Mouse (Mus musculus) liver, embryonic 14.5 days (tissue): ENCODE measurements at regions not wholly inside any gene's neighbourhood (a gene's known extent, or its start where the extent isn't known, plus 50 kb on each side); places are given as distances from the start of the nearest gene placed in this dataset.

Experiments
- ATAC-seq: fragments of 200-750 bp; cut with Nextera tagmentation; 2 replicates; pipeline ENCODE4 v1.8.0; 2017; ENCODE audit warnings: moderate number of reproducible peaks, mild to moderate bottlenecking, moderate library complexity; ENCODE audit not compliant: insufficient read depth
- DNase-seq, 3 experiments: peaks; one replicate each; pipeline ENCODE4 v3.0.0-alpha.2; 2012 to 2013; ENCODE audit warnings: low read depth in 3 of 3, low spot score in 3 of 3
- H3K27ac ChIP-seq: fragments of 300-500 bp; sonication (generic); 2 replicates; pipeline ENCODE4 v1.5.1; 2014; ENCODE audit warnings: moderate library complexity, mild to moderate bottlenecking, control low read depth, inconsistent platforms
- H3K27me3 ChIP-seq: fragments of 300-500 bp; sonication (generic); 2 replicates; pipeline ENCODE4 v1.6.1; 2014; ENCODE audit warnings: mild to moderate bottlenecking, low read length, moderate library complexity; ENCODE audit not compliant: control insufficient read depth, insufficient read depth
- H3K36me3 ChIP-seq: fragments of 300-500 bp; sonication (generic); replicated peaks from 2 replicates; pipeline ENCODE4 v1.6.1; 2014; ENCODE audit warnings: low read depth; ENCODE audit not compliant: control insufficient read depth, insufficient read depth
- H3K4me1 ChIP-seq, 2 experiments: fragments of 200-500 bp in 1 of 2; fragments of 300-500 bp in 1 of 2; sonication (generic) in 1 of 2; replicated peaks; 2 replicates each; pipeline ENCODE4 v1.6.1; 2012 to 2014; ENCODE audit warnings: antibody characterized with exemption in 1 of 2, inconsistent platforms in 1 of 2, low read length in 1 of 2; ENCODE audit not compliant: control insufficient read depth in 2 of 2, insufficient read depth in 2 of 2
- H3K4me2 ChIP-seq: fragments of 300-500 bp; sonication (generic); 2 replicates; pipeline ENCODE4 v1.6.1; 2014; ENCODE audit warnings: low read depth, mild to moderate bottlenecking, control low read depth, moderate library complexity
- H3K4me3 ChIP-seq, 2 experiments: fragments of 200-500 bp in 1 of 2; fragments of 300-500 bp in 1 of 2; sonication (generic) in 1 of 2; 2 replicates each; pipeline ENCODE4 v1.5.1; 2012 to 2014; ENCODE audit warnings: low read depth in 2 of 2, low read length in 2 of 2, mild to moderate bottlenecking in 2 of 2, control low read depth in 1 of 2, inconsistent platforms in 1 of 2, moderate library complexity in 1 of 2; ENCODE audit not compliant: insufficient read depth in 1 of 2
- H3K9ac ChIP-seq: fragments of 300-500 bp; sonication (generic); replicated peaks from 2 replicates; pipeline ENCODE4 v1.6.1; 2014; ENCODE audit warnings: mild to moderate bottlenecking, control low read depth, moderate library complexity
- H3K9me3 ChIP-seq: fragments of 300-500 bp; sonication (generic); 2 replicates; pipeline ENCODE4 v1.6.1; 2016; ENCODE audit warnings: low read length, mixed read lengths; ENCODE audit not compliant: control insufficient read depth
- CTCF ChIP-seq: IDR thresholded peaks from 2 replicates; pipeline ENCODE4 v1.5.1; 2016; ENCODE audit warnings: antibody characterized with exemption, low read depth, control low read depth
- EP300 ChIP-seq: IDR thresholded peaks from 2 replicates; pipeline ENCODE4 v1.6.1; 2016; ENCODE audit warnings: antibody characterized with exemption, low read depth
- WGBS: fragments of 180-500 bp; shearing (Covaris S2); extraction: QIAGEN DNeasy Blood & Tissue Kit; methylation state at CpG from one replicate; pipeline ENCODE4 v1.1.7; 2014; ENCODE audit not compliant: insufficient replicate concordance; 5-methylcytosine and 5-hydroxymethylcytosine counted together

DNA sequence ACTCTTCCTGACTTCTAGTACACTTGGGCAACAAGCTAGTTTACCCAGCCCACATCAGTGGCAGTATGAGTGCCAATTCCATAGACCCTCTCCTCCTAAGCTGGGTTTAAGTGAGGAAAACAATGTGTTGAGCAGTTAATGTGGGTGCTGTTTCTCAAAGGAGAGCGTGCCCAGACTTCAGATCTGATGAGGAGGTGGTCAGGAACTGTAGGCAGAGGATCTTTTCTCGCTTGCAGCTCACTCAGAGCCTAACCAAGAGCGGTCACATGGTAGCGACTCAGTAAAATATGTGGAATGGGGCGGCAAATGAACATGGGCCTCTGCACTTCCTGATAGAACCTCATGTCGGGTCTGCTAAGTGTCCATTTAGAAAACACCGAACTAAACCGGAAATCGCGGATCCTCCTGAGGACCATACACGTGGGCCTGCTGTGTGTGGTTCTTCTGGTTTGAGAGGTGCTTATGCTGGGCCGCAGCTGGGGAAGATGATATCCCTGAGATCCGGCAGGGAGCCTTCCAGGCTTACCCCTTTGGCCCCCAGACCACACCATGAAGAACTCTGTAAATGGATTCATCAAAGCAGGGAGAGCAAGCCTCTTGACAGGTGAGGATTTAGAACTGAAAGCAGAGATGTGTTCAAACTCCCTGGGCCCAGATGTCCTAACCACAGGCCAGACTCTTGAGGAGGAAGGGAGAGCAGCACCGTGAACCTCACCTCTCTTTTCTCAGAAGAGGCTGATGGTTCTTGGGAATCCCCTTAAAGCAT, 153.1 kb downstream of the Zfp36l1 start:
- DNase-seq = no peak
- no peak overlapping the region for H3K27ac ChIP-seq
- H3K4me3 ChIP-seq = no peak overlapping the region
- TF ChIP-seq CTCF (no peak), EP300 (no peak)
- H3K36me3 ChIP-seq = no peaks in the 10 kb centered on the region
- no peak overlapping the region for H3K9ac ChIP-seq
- no peaks in the 10 kb centered on the region for H3K27me3 ChIP-seq
- no peak for ATAC-seq
- H3K4me1 ChIP-seq = 0 out of 4 replicates have a peak, but pooled peaks cover 0 to under 1% of the 10 kb centered on the region in 2 experiments
- 71% methylated on average over 14 of the region's 14 CpGs for WGBS
- no peak overlapping the region for H3K4me2 ChIP-seq
- H3K9me3 ChIP-seq = no peaks in the 10 kb centered on the region

DNA sequence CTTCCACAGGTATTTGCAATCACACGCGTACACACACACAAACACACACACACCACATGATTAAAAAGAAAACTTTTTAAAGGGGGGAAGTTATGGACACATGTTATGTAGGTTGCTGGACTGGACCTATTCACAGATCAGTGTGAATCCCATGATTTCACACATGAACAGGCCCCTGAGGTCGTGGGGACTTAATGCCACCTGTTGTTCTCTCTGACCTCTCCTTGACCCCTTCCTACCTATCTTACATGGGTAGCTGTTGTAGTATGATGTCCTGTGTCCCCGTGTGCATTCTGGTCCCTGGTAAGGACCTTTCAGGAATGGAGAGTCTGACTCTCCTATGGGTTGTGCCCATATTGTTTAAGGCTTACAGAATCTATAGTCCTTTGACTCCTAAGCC, 155.6 kb downstream of the Zfp36l1 start:
- no peaks in the 10 kb centered on the region for H3K27me3 ChIP-seq
- ATAC-seq (no peak), DNase-seq (no peak)
- no peak overlapping the region for H3K4me3 ChIP-seq
- no peak overlapping the region for H3K4me2 ChIP-seq
- H3K4me1 ChIP-seq = no peaks in the 10 kb centered on the region
- H3K9me3 ChIP-seq = no peaks in the 10 kb centered on the region
- no peak overlapping the region for H3K9ac ChIP-seq
- TF ChIP-seq CTCF (no peak), EP300 (no peak)
- WGBS = 62% methylated on average over 4 of the region's 4 CpGs
- H3K36me3 ChIP-seq = no peaks in the 10 kb centered on the region
- H3K27ac ChIP-seq = no peak overlapping the region

DNA sequence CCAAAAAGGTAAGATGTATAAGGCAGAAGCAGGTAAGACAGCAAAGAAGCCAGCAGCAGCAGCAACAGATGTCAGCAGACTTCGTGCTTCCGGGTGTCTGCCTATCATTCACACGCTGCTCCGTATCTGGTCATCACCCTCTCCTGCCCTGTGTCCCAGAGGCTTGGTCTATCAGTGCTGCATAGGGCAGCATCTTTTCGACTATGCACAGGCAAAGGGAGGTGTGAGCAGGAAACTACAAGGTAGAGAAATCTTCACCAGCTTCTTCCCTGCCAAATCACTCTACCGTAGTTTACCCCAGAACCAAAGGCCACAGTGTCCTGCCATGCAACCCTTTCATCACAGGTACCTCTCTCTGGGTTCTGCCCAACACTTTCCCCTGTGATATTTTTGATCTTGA, 156.5 kb downstream of the Zfp36l1 start:
- DNase-seq (no peak), ATAC-seq (no peak)
- Histone ChIP-seq H3K4me2 (no peak overlapping the region), H3K27me3 (no peaks in the 10 kb centered on the region), H3K9ac (no peak overlapping the region), H3K4me3 (no peak overlapping the region), H3K36me3 (no peaks in the 10 kb centered on the region), H3K27ac (no peak overlapping the region), H3K9me3 (no peaks in the 10 kb centered on the region), H3K4me1 (no peaks in the 10 kb centered on the region; a peak in 1 of 4 replicates)
- no peak for TF ChIP-seq CTCF
- TF ChIP-seq EP300 = no peak
- WGBS = 68% methylated on average over 6 of the region's 6 CpGs

DNA sequence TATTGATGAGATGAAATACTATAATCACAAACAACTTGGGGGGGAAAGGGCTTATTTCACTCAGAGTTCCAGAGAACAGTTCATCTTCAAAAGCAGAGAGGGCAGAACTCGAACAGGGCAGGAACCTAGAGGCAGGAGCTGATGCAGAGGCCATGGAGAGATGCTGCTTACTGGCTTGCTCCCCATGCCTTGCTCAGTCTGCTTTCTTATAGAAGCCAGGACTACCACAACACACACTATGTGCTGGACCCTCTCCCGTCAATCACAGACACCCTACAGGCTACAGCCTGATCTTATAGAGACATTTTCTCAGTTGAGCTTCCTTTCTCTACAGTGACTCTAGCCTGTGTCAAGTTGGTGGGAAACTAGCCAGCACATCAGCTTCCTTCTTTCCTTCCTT, 157.3 kb downstream of the Zfp36l1 start:
- H3K4me1 ChIP-seq = no peaks in the 10 kb centered on the region; a peak in 1 of 4 replicates
- H3K9ac ChIP-seq = no peak overlapping the region
- H3K27me3 ChIP-seq = no peaks in the 10 kb centered on the region
- DNase-seq (no peak), ATAC-seq (no peak)
- TF ChIP-seq EP300 (no peak), CTCF (no peak)
- H3K27ac ChIP-seq = no peak overlapping the region
- H3K4me2 ChIP-seq = no peak overlapping the region
- H3K36me3 ChIP-seq = no peaks in the 10 kb centered on the region
- 63% methylated on average over 2 of the region's 2 CpGs for WGBS
- no peak overlapping the region for H3K4me3 ChIP-seq
- no peaks in the 10 kb centered on the region for H3K9me3 ChIP-seq

DNA sequence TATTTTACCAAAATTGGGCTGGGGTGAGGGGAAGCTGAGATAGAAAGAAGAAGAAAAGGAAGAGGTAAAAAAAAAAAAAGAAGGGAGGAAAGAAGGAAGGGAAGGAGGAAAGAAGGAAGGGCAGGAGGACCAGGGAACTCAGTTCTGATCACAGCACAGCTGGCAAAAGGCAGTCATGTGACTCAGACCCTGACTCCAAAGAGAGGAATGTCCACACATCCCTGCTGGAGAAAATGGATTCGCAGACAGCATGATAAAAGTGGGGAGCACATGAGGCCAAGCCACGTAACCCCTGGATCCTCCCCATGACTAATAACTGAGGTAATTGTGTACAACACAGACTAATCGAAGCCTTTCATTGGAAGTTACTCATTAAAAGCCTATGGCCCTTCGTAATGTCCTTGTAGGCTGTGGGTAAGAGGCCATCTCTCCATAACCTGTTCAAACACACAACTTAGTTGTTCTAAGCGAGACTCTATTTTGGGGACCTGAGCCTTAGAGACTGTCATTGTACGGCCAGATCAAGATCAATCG, 162.2 kb downstream of the Zfp36l1 start:
- 70% methylated on average over 7 of the region's 7 CpGs for WGBS
- Histone ChIP-seq H3K4me3 (no peak overlapping the region), H3K4me2 (no peak overlapping the region), H3K27ac (no peak overlapping the region), H3K27me3 (no peaks in the 10 kb centered on the region), H3K9ac (no peak overlapping the region), H3K4me1 (peaks cover 0 to 5% of the 10 kb centered on the region in 2 experiments; a peak in 2 of 4 replicates), H3K9me3 (no peaks in the 10 kb centered on the region), H3K36me3 (no peaks in the 10 kb centered on the region)
- no peak for TF ChIP-seq EP300
- TF ChIP-seq CTCF = no peak
- DNase-seq (no peak), ATAC-seq (no peak)
